Mouse (Mus musculus) hindbrain, postnatal 0 days (tissue): ENCODE data around the gene Adamts2. TPM values are rescaled to one million over a fixed set of nuclear protein-coding genes. Genes with fewer than 3 reads are reported as not detected.
A peak's percentile ranks its signal among the peaks of the same experiment; 100 is the strongest.

ENCODE experiments used
- ATAC-seq: fragments of 200-750 bp; cut with Nextera tagmentation; 2 replicates; pipeline ENCODE4 v1.8.0; 2017; ENCODE audit warnings: mild to moderate bottlenecking, moderate TSS enrichment, moderate library complexity
- DNase-seq: peaks from one replicate; pipeline ENCODE4 v3.0.0-alpha.2; 2015; ENCODE audit warnings: low spot score
- H3K27ac ChIP-seq: fragments of 300-500 bp; sonication (generic); 2 replicates; pipeline ENCODE4 v1.5.1; 2014; ENCODE audit warnings: mild to moderate bottlenecking
- H3K27me3 ChIP-seq: fragments of 300-500 bp; sonication (generic); 2 replicates; pipeline ENCODE4 v1.6.1; 2014; ENCODE audit warnings: low read length, mixed read lengths; ENCODE audit not compliant: insufficient read depth
- H3K36me3 ChIP-seq: fragments of 300-500 bp; sonication (generic); 2 replicates; pipeline ENCODE4 v1.6.1; 2014; ENCODE audit warnings: low read length, mixed read lengths; ENCODE audit not compliant: insufficient read depth
- H3K4me1 ChIP-seq: fragments of 300-500 bp; sonication (generic); 2 replicates; pipeline ENCODE4 v1.6.1; 2014; ENCODE audit warnings: antibody characterized with exemption, low read length, mixed read lengths; ENCODE audit not compliant: insufficient read depth
- H3K4me2 ChIP-seq: fragments of 300-500 bp; sonication (generic); 2 replicates; pipeline ENCODE4 v1.6.1; 2014; ENCODE audit warnings: low read depth, mild to moderate bottlenecking, low read length, moderate library complexity, mixed read lengths
- H3K4me3 ChIP-seq: fragments of 300-500 bp; sonication (generic); 2 replicates; pipeline ENCODE4 v1.5.1; 2014; ENCODE audit warnings: low read length
- H3K9ac ChIP-seq: fragments of 300-500 bp; sonication (generic); replicated peaks from 2 replicates; pipeline ENCODE4 v1.6.1; 2014; ENCODE audit warnings: mild to moderate bottlenecking, low read length, moderate library complexity, mixed read lengths
- H3K9me3 ChIP-seq: fragments of 300-500 bp; sonication (generic); 2 replicates; pipeline ENCODE4 v1.6.1; 2016; ENCODE audit warnings: low read length, mixed read lengths
- CTCF ChIP-seq: IDR thresholded peaks from 2 replicates; pipeline ENCODE4 v1.5.1; 2016; ENCODE audit warnings: antibody characterized with exemption, control low read depth, low read depth
- WGBS: fragments of 180-500 bp; shearing (Covaris S2); extraction: QIAGEN DNeasy Blood & Tissue Kit; methylation state at CpG from one replicate; pipeline ENCODE4 v1.1.7; 2014; 5-methylcytosine and 5-hydroxymethylcytosine counted together
- polyA plus RNA-seq: library from polyadenylated mRNA; unstranded; fragments of >200 nt; fragmentation: Nextera tagmentation; extraction: Ambion mirVana; gene quantifications from 2 replicates; pipeline ENCODE4 v1.2.1, GENCODE M21; 2015
- total RNA-seq: library from RNA; depleted of rRNA; stranded (reverse); fragments of >200 nt; gene quantifications from 2 replicates; pipeline ENCODE4 v1.2.3, GENCODE M21; 2014; rRNA removed

The Adamts2 gene
- total and polyA plus RNA-seq, 2 experiments from 2014 or later = 5.8 to 15.1 TPM

DNA sequence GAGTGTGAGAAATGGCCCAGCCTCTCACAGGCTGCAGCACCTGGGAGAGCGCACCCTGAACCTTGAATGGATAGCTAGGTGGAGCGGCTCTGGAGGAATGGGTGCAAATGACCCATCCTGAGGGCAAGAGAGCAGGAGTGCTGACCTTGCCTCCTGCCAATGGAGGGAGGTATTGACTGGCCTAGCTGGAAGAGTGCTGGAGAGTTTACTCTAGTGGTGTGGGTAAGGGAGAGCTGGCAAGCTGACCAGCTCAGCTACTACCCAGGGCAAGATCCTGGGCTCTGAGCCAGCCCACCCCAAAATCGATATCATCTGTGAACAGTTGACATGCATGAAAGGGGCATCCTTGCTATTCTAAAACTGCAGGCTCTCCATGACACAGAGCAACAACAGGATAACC, 244.1 kb downstream of the Adamts2 start:
- Histone ChIP-seq H3K9me3 (no peaks in the 10 kb centered on the region), H3K4me2 (no peak overlapping the region), H3K36me3 (no peaks in the 10 kb centered on the region), H3K4me3 (no peak overlapping the region), H3K27me3 (peaks cover 27% of the 10 kb centered on the region), H3K27ac (no peak overlapping the region), H3K4me1 (peaks cover 8% of the 10 kb centered on the region), H3K9ac (no peak overlapping the region)
- DNase-seq = no peak
- TF ChIP-seq CTCF = no peak
- 90% methylated on average over 3 of the region's 3 CpGs for WGBS
- ATAC-seq = no peak

DNA sequence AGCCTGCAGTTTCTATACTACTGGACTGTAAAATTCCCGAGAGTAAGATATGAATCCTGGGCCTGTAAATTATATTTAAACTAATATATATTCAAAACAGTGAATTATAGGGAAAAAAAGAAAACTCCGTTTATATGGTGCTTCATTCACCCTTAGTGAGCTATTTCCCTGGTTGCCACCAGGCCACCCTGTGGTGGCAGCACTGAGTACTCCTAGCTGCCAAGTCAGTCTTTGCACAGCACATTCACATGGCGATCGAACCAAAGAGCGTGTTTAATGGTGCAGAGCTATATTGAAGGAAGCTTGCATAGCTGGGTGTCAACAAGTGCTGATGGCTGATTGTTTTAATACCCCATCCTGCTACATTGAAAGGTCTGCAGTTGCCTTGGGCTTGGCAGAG, 245.2 kb downstream of the Adamts2 start:
- WGBS = 54% methylated on average over 5 of the region's 5 CpGs
- H3K4me1 ChIP-seq = peaks cover 8% of the 10 kb centered on the region
- peak; percentile 49 for DNase-seq
- H3K4me2 ChIP-seq = no peak overlapping the region
- TF ChIP-seq CTCF = peak; percentile 71
- H3K9ac ChIP-seq = no peak overlapping the region
- no peaks in the 10 kb centered on the region for H3K36me3 ChIP-seq
- no peak overlapping the region for H3K27ac ChIP-seq
- H3K9me3 ChIP-seq = no peaks in the 10 kb centered on the region
- no peak for ATAC-seq
- H3K4me3 ChIP-seq = no peak overlapping the region
- H3K27me3 ChIP-seq = peaks cover 36% of the 10 kb centered on the region

DNA sequence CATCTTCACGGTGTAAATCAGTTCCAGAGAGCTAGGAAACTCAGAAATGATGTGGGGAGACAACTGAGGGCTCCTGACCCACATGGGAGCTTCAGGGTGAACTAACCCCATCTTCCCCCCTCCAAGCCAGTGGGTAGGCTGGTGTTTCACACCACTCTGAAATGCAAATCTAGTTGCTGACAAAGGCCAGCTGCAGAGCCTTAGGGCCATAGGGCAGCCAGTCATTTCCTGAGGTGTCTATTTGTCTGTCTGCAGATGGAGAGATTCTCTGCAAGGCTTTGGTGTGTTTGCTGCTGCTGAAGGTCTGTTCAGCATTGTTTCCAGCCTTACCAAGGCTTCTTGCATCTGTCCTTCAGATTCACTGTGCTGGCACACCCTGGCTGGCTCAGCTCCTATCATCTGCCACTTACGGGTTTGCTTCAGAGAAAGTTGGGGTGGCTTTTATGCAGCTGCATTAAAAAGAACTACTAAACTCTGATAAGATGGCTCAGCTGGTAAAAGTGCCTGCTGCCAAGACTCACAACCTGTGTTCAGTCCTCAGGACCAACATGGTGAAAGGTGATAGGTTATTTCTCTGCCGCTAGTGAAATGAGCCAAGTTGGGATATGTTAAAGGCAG, 246.7 kb downstream of the Adamts2 start:
- H3K9me3 ChIP-seq = no peaks in the 10 kb centered on the region
- no peak overlapping the region for H3K27ac ChIP-seq
- ATAC-seq (no peak), DNase-seq (no peak)
- no peak overlapping the region for H3K9ac ChIP-seq
- no peak for TF ChIP-seq CTCF
- peaks cover 40% of the 10 kb centered on the region for H3K27me3 ChIP-seq
- no peak overlapping the region for H3K4me2 ChIP-seq
- H3K4me3 ChIP-seq = no peak overlapping the region
- 50% methylated on average over 3 of the region's 3 CpGs for WGBS
- peaks cover 8% of the 10 kb centered on the region for H3K4me1 ChIP-seq
- H3K36me3 ChIP-seq = no peaks in the 10 kb centered on the region

DNA sequence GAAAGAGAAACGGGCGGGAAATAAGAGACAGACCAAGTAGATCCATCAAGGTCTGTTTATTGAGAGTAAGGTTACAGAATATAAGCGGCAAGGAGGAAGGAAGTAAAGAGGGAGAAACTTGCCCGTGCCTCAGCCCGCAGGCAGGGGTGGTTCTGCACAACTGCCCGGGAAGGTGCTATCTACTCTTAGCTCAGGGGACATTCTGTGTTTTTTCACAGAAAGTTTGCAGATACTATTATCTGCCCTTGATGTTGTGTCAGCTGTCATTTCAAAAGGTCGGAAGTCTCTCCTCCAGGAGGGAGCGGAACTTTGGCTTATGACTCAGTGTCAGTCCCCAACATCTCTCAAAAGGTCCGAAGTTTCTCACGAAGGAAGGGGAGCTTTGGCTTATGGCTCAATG, 247.4 kb downstream of the Adamts2 start:
- peaks cover 40% of the 10 kb centered on the region for H3K27me3 ChIP-seq
- no peak overlapping the region for H3K4me3 ChIP-seq
- H3K36me3 ChIP-seq = no peaks in the 10 kb centered on the region
- no peaks in the 10 kb centered on the region for H3K9me3 ChIP-seq
- WGBS = 14% methylated on average over 10 of the region's 10 CpGs
- DNase-seq = no peak
- H3K4me2 ChIP-seq = no peak overlapping the region
- no peak for ATAC-seq
- TF ChIP-seq CTCF = no peak
- H3K9ac ChIP-seq = no peak overlapping the region
- peaks cover 8% of the 10 kb centered on the region for H3K4me1 ChIP-seq
- no peak overlapping the region for H3K27ac ChIP-seq

DNA sequence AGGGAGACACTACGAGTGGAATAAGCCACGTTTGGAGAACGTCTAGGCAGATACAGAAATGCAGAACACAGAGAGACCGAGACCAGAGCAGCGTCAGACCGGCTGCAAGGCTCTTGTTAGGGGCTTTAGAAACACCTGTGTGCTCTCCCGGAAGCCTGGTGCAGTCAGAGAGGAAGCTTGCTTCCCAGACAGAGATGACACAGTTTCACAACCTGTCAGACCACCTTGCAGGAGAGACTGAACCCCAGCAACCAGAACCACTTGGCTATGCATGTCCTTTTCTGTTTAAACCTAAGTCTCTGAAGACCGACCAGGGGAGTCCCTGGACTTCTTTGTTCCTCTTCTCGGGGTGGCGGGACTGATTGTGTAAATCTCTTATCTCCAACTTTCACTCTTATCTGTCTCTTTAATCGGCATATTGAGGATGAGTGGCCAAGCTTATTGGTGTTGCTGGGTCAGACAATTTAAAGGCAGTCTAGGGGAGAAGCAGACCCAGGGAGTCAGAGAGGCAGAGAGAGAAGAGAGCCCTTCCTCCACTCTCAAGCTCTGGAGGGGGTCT, 248.4 kb downstream of the Adamts2 start, which contains the start of gene Grm6:
Gene Grm6, plus strand, starts transcription at position 509 of the 559 bp plus-strand sequence.
- no peak for TF ChIP-seq CTCF
- H3K27me3 ChIP-seq = peaks cover 40% of the 10 kb centered on the region
- ATAC-seq (no peak), DNase-seq (no peak)
- peak within 1 kb of the TSS; percentile 93 for H3K4me2 ChIP-seq
- H3K4me3 ChIP-seq = peak within 1 kb of the TSS; percentile 44
- no peak within 1 kb of the TSS for H3K27ac ChIP-seq
- H3K9ac ChIP-seq = 0 out of 2 replicates have a peak within 1 kb of the TSS, but pooled peaks have one; percentile 19
- no peaks in the 10 kb centered on the region for H3K36me3 ChIP-seq
- H3K9me3 ChIP-seq = no peaks in the 10 kb centered on the region
- peaks cover 8% of the 10 kb centered on the region for H3K4me1 ChIP-seq
- 4% methylated on average over 11 of the region's 11 CpGs for WGBS

DNA sequence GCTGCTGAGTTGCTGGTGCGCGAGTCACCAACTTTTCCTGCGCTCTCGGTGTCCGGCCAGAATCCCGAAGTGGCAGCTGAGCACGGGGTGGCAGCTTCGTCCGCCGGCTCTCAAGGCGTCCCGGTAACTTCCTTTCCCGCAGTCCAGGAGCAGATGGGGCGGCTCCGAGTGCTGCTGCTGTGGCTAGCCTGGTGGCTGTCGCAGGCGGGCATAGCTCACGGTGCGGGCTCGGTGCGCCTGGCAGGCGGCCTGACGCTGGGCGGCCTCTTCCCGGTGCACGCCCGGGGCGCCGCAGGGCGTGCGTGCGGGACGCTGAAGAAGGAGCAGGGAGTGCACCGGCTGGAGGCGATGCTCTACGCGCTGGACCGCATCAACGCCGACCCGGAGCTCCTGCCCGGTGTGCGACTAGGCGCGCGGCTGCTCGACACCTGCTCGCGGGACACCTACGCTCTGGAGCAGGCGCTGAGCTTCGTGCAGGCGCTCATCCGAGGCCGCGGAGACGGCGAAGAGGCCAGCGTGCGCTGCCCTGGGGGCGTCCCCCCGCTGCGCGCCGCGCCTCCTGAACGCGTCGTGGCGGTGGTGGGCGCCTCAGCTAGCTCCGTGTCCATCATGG, 249.2 kb downstream of the Adamts2 start:
- ATAC-seq (no peak), DNase-seq (peak; percentile 7)
- Histone ChIP-seq H3K9me3 (no peaks in the 10 kb centered on the region), H3K4me1 (peaks cover 8% of the 10 kb centered on the region), H3K36me3 (no peaks in the 10 kb centered on the region), H3K4me2 (peak overlapping the region; percentile 93), H3K27ac (no peak overlapping the region), H3K4me3 (peak overlapping the region; percentile 44), H3K27me3 (peaks cover 40% of the 10 kb centered on the region), H3K9ac (0 out of 2 replicates have a peak overlapping the region, but pooled peaks have one; percentile 19)
- 1% methylated on average over 71 of the region's 72 CpGs for WGBS
- TF ChIP-seq CTCF = no peak

Other genes with a start within 250 kb of the Adamts2 start
- 0.47 TPM in 1 of 2 replicates, not detected in the other for gene Cby3, start 247.6 kb upstream of the Adamts2 start, total RNA-seq
- gene Cby3, start 247.6 kb upstream of the Adamts2 start, polyA plus RNA-seq = 1.2 and 1.5 TPM in 2 replicates
- gene Hnrnph1, start 225.1 kb upstream of the Adamts2 start, total RNA-seq = 171 and 176 TPM in 2 replicates
- 244 and 249 TPM in 2 replicates for gene Hnrnph1, start 225.1 kb upstream of the Adamts2 start, polyA plus RNA-seq
- 12.3 and 15.1 TPM in 2 replicates for gene Rufy1, start 171.0 kb upstream of the Adamts2 start, total RNA-seq
- gene Rufy1, start 171.0 kb upstream of the Adamts2 start, polyA plus RNA-seq = 17.6 and 19.8 TPM in 2 replicates
- 34.5 and 40.8 TPM in 2 replicates for gene Zfp354c, start 225.6 kb downstream of the Adamts2 start, total RNA-seq
- 32.0 and 37.1 TPM in 2 replicates for gene Zfp354c, start 225.6 kb downstream of the Adamts2 start, polyA plus RNA-seq
- gene Zfp879, start 239.5 kb downstream of the Adamts2 start, total RNA-seq = 2.4 and 3.2 TPM in 2 replicates
- gene Zfp879, start 239.5 kb downstream of the Adamts2 start, polyA plus RNA-seq = 0.85 and 1.1 TPM in 2 replicates
- gene Grm6, start 248.6 kb downstream of the Adamts2 start, total RNA-seq = not detected in 2 replicates
- gene Grm6, start 248.6 kb downstream of the Adamts2 start, polyA plus RNA-seq = not detected in 2 replicates